Mouse (Mus musculus) C2C12 (cell line): ENCODE data around the gene Caly.

Experiments used
- CTCF ChIP-seq: IDR thresholded peaks from one replicate; pipeline ENCODE4 v1.5.1; 2011; ENCODE audit not compliant: control insufficient read depth, insufficient read depth, insufficient read length
- MYOG ChIP-seq: IDR thresholded peaks from one replicate; pipeline ENCODE4 v1.6.1; 2011; ENCODE audit not compliant: control insufficient read depth, insufficient read length; ENCODE audit errors: extremely low read depth

DNA sequence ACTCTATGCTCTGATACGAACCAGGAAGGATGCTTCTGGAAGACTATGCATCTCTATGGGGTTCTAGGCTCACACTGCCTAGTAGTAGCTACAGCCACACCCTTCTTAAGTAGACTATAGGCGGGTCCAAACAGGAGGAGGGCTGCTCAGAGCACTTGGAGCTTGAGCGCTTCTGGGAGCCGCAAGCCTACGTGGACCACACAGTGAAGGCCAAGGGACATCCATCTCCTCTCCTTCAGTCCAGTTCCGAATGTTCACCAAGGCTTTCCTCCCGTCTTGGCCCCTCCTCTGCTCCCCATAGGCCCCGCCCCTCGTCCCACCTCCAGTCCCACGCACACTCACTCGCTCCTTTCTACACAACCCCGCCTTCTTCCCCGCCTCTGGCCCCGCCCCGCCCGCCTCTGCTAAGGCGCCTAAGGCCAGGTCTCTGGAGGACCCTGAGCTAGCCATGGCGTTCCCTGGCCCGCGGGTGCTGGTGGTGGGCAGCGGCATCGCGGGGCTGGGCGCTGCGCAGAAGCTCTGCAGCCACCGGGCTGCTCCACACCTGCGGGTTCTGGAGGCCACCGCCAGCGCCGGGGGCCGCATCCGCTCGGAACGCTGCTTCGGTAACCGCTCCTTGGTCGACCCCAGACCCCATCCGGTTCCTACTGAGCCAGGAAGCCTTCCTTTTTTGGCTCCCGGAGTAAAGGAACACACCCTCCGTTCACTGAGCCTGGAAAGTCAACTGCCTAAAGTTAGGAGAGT lies 43.1 kb upstream of the Caly start:
- TF ChIP-seq CTCF (no peak), MYOG (no peak)
